Mouse (Mus musculus) forebrain, embryonic 15.5 days (tissue): ENCODE measurements at regions not wholly inside any gene's neighbourhood (a gene's known extent, or its start where the extent isn't known, plus 50 kb on each side); places are given as distances from the start of the nearest gene placed in this dataset.
A peak's percentile ranks its signal among the peaks of the same experiment; 100 is the strongest.

ENCODE experiments used
- ATAC-seq: fragments of 200-750 bp; cut with Nextera tagmentation; replicated peaks from 2 replicates; pipeline ENCODE4 v1.8.0; 2017; ENCODE audit warnings: mild to moderate bottlenecking, moderate TSS enrichment, moderate library complexity
- H3K27ac ChIP-seq: fragments of 300-500 bp; sonication (generic); replicated peaks from 2 replicates; pipeline ENCODE4 v1.5.1; 2015; ENCODE audit warnings: mild to moderate bottlenecking, inconsistent platforms
- H3K27me3 ChIP-seq: fragments of 300-500 bp; sonication (generic); 2 replicates; pipeline ENCODE4 v1.6.1; 2015; ENCODE audit warnings: inconsistent platforms
- H3K36me3 ChIP-seq: fragments of 300-500 bp; sonication (generic); 2 replicates; pipeline ENCODE4 v1.6.1; 2015; ENCODE audit warnings: mild to moderate bottlenecking, inconsistent platforms
- H3K4me1 ChIP-seq: fragments of 300-500 bp; sonication (generic); 2 replicates; pipeline ENCODE4 v1.6.1; 2015; ENCODE audit warnings: inconsistent platforms
- H3K4me2 ChIP-seq: fragments of 300-500 bp; sonication (generic); replicated peaks from 2 replicates; pipeline ENCODE4 v1.6.1; 2015; ENCODE audit warnings: mild to moderate bottlenecking, inconsistent platforms
- H3K4me3 ChIP-seq: fragments of 300-500 bp; sonication (generic); 2 replicates; pipeline ENCODE4 v1.5.1; 2015; ENCODE audit warnings: mild to moderate bottlenecking, inconsistent platforms
- H3K9ac ChIP-seq: fragments of 300-500 bp; sonication (generic); replicated peaks from 2 replicates; pipeline ENCODE4 v1.6.1; 2015; ENCODE audit warnings: mild to moderate bottlenecking, inconsistent platforms
- H3K9me3 ChIP-seq: fragments of 300-500 bp; sonication (generic); 2 replicates; pipeline ENCODE4 v1.6.1; 2016; ENCODE audit warnings: inconsistent platforms
- WGBS: fragments of 180-500 bp; shearing (Covaris S2); methylation state at CpG from one replicate; pipeline ENCODE4 v1.1.7; 2015; ENCODE audit warnings: mixed read lengths; 5-methylcytosine and 5-hydroxymethylcytosine counted together

DNA sequence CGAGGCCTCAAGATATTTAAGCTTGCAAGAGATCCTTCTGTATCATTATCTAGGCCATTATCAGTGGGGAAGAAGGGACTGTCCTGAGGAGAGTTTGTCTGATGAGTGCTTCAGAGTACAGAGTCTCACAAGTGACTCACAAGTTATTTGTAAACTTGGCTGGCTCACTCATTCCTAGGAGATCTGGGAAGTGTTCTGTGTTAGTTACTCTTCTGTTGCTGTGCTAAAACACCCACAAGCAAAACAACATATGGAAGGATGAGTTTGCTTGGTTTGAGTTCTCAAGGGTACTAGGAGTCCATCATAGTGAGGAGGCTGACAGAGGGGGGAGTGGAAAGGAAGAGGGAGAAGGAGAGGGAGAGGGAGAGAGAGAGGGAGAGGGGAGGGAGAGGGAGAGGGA lies 224.0 kb upstream of the Adamts16 start:
- 90% methylated on average over 1 of the region's 1 CpGs for WGBS
- Histone ChIP-seq H3K4me2 (no peak overlapping the region), H3K27ac (no peak overlapping the region), H3K9me3 (no peaks in the 10 kb centered on the region), H3K4me3 (no peak overlapping the region), H3K9ac (no peak overlapping the region), H3K4me1 (peaks cover 13% of the 10 kb centered on the region), H3K36me3 (no peaks in the 10 kb centered on the region), H3K27me3 (no peaks in the 10 kb centered on the region)
- ATAC-seq, result no peak

DNA sequence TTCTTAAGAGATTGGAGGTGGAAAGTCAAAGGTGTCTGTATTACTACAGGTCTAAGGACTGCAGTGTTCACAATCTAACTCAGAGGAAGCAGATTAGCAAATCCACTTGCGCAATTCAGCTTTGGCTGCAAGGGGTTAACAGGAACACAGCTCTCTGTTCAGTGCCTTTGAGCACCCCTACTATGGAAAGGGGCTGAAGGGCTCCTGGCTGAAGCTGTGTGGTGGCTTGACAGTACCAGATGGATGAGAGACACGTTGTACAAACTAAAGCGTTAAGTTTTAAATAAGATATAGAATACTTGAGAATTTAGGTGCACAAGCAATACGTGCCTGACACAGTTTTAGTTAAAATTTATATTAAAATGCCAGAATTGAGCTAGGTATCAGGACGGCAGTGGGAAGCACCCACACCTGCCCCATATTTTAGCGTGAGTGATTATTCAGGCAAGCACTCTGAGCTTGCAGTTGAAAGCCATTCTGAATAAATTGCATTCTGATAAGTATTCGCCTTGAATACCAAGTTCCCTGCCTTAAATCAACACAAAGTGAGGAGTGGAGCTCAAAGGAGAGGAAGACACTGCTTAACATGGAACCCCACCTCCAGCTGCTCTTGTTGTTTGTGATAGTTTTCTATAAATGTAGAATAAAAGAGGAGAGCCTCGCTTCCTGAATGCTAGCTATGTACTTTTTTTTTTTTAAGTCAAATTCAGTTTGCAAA lies 223.1 kb upstream of the Adamts16 start:
- H3K36me3 ChIP-seq, result no peaks in the 10 kb centered on the region
- H3K27me3 ChIP-seq, result no peaks in the 10 kb centered on the region
- H3K4me1 ChIP-seq, result peaks cover 13% of the 10 kb centered on the region
- no peaks in the 10 kb centered on the region for H3K9me3 ChIP-seq
- no peak overlapping the region for H3K4me3 ChIP-seq
- H3K27ac ChIP-seq, result no peak overlapping the region
- ATAC-seq, result no peak
- H3K4me2 ChIP-seq, result no peak overlapping the region
- H3K9ac ChIP-seq, result no peak overlapping the region
- 61% methylated on average over 8 of the region's 8 CpGs for WGBS

DNA sequence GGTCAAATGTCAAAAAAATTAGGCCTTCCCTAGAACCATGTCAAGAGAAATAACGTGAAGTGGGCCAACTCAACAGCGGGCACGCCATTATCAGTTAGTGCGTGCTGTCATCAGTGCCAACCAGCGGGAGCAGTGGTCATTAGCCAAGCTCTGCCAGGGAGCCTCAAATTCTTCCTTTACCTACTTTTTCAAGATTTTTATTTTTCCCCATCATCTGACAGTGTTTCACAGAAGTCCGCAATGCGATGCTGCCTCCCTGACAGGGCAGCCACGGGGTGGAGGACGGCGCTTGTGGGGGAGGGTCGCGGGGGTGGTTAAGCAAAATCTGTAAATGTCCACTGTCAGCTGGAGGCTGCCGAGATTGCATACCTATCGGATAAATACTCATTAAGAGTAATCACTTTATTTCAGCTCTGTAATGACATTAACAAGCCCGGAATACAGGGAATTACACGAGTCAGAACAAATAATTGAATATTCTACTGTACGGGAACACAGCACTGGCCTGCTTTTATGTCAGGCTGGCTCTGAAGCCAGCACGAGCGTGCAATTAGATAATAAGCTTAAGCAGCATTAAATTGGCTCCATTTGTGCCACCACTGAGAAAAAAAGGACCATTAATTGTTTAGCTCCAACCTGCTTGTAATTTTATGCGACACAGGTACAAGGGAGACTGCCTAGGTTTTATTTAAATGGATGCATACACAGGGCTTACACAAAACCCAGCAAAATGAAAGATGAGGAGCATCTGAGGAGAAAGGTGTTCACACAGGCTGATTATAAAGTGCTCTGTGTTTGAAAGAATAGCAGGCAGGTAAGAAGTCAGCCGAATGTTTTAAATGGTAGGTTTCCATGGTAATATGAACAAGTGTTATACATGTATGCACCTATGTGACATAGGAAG lies 212.0 kb upstream of the Adamts16 start:
- no peak overlapping the region for H3K9ac ChIP-seq
- ATAC-seq, result peak; percentile 51; the same call in 1 of the 2 replicates
- H3K4me2 ChIP-seq, result peak overlapping the region; percentile 26
- 0 out of 2 replicates have a peak, but pooled peaks cover 6% of the 10 kb centered on the region for H3K27me3 ChIP-seq
- no peak overlapping the region for H3K4me3 ChIP-seq
- H3K36me3 ChIP-seq, result no peaks in the 10 kb centered on the region
- WGBS, result 37% methylated on average over 21 of the region's 21 CpGs
- H3K27ac ChIP-seq, result no peak overlapping the region
- H3K9me3 ChIP-seq, result no peaks in the 10 kb centered on the region
- H3K4me1 ChIP-seq, result peaks cover 14% of the 10 kb centered on the region

DNA sequence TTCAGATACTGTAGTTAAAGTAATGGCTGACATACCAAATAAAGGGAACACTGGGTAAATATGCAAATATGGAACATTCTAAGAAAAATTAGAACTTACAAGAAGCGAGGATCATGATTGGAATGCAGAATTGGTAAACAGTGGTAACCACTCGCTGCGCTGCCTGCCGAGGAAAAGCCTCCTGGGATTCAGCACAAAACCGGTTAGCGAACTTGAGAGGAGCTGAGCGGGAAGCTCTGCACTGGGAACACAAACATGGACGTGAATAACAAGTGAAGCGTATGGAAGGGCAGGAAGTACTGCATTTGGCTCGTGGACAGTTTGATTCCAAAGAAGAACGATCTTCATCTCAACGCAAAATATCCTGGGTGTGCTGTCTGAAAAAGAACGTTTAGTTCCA lies 209.0 kb upstream of the Adamts16 start:
- ATAC-seq, result no peak
- H3K9me3 ChIP-seq, result no peaks in the 10 kb centered on the region
- 0 out of 2 replicates have a peak, but pooled peaks cover 6% of the 10 kb centered on the region for H3K27me3 ChIP-seq
- H3K27ac ChIP-seq, result no peak overlapping the region
- H3K9ac ChIP-seq, result no peak overlapping the region
- H3K36me3 ChIP-seq, result no peaks in the 10 kb centered on the region
- WGBS, result 38% methylated on average over 13 of the region's 13 CpGs
- H3K4me3 ChIP-seq, result 0 out of 2 replicates have a peak overlapping the region, but pooled peaks have one; percentile 4
- H3K4me1 ChIP-seq, result peaks cover 14% of the 10 kb centered on the region
- 0 out of 2 replicates have a peak overlapping the region, but pooled peaks have one; percentile 4 for H3K4me2 ChIP-seq

DNA sequence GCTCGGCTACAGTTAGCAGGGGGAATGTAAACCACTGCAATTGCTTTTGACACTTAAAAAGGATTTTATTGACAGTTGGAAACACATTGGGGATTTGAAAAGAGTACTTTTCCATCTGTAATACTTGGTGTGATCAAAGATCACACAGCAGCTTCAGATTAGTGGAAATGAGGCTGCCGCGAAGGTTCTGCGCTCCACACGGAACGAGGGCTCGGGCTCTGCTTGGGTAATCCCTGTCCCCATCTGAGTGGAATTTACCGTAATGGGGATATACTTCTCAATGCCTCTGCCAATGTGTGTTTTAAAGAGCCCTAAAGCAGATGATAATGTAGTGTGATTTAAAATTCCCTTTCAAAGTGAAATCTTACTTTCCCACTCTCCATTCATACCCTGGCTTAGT lies 194.4 kb upstream of the Adamts16 start:
- no peak overlapping the region for H3K4me2 ChIP-seq

DNA sequence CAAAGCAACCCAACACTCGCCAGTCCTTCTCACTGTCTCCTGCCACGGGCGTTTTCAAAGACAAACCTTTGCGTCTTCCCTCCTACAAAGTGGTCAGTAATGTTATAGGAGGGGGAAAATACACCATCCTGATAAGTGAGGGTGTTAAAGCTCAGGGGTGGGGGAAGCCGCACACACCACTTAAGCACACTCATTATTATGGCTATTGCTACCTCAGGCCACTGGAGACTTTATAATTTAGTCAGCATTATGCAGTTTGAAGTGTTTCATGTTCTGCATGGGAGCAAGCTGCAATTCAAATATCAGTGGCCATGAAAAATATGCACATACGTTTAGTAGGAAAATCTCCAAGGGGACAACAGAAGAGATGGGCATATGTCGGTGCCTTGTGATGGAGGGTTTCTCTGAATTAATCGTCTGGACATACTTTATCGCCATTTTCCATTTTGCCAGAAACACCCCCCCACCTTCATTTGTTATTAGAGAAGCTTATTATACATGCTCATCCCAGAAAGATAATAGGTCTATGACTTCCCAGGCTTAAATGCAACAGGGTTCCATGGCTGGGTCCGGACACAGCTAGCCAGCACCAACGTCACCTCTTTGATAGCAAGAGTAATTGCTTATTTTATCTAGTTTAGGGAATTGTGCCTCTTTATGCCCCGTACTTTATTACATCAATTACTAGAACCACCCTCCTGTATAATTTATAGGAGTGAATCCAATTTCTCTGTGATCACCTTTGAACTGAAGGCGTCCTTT lies 193.5 kb upstream of the Adamts16 start:
- no peaks in the 10 kb centered on the region for H3K9me3 ChIP-seq
- H3K4me2 ChIP-seq, result no peak overlapping the region
- no peaks in the 10 kb centered on the region for H3K4me1 ChIP-seq
- no peak for ATAC-seq
- no peak overlapping the region for H3K4me3 ChIP-seq
- H3K27ac ChIP-seq, result no peak overlapping the region
- 75% methylated on average over 13 of the region's 13 CpGs for WGBS
- no peak overlapping the region for H3K9ac ChIP-seq
- H3K36me3 ChIP-seq, result no peaks in the 10 kb centered on the region
- no peaks in the 10 kb centered on the region for H3K27me3 ChIP-seq

More for the DNA sequence above, 194.4 kb upstream of the Adamts16 start:
- Histone ChIP-seq H3K4me3 (no peak overlapping the region), H3K27ac (no peak overlapping the region), H3K9ac (no peak overlapping the region), H3K27me3 (no peaks in the 10 kb centered on the region), H3K9me3 (no peaks in the 10 kb centered on the region), H3K36me3 (no peaks in the 10 kb centered on the region), H3K4me1 (no peaks in the 10 kb centered on the region)
- WGBS, result 82% methylated on average over 8 of the region's 8 CpGs
- no peak for ATAC-seq

DNA sequence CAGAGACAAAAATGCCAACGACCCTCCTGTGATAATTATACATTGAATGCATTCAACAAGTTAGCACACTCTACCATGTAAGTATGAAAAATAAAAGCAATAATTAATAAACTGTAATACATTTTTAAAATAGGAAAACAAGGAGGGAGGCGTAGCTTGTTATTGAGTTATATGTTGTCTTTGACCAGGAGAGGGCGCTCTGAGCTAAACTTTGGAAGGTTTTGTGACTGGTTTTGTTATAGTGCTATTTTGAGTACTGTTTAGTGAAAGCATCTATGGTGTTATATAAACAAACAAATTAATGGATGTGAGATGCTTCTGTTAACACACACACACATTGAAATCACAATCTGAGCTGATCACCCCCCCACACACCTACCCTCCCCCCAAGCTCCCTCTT lies 166.6 kb upstream of the Adamts16 start:
- Histone ChIP-seq H3K9me3 (no peaks in the 10 kb centered on the region), H3K4me1 (no peaks in the 10 kb centered on the region), H3K9ac (no peak overlapping the region), H3K27ac (no peak overlapping the region), H3K36me3 (no peaks in the 10 kb centered on the region), H3K27me3 (peaks cover 8% of the 10 kb centered on the region; the same call in 1 of the 2 replicates), H3K4me3 (no peak overlapping the region), H3K4me2 (no peak overlapping the region)
- 23% methylated on average over 3 of the region's 3 CpGs for WGBS
- ATAC-seq, result no peak; the same call in 1 of the 2 replicates

DNA sequence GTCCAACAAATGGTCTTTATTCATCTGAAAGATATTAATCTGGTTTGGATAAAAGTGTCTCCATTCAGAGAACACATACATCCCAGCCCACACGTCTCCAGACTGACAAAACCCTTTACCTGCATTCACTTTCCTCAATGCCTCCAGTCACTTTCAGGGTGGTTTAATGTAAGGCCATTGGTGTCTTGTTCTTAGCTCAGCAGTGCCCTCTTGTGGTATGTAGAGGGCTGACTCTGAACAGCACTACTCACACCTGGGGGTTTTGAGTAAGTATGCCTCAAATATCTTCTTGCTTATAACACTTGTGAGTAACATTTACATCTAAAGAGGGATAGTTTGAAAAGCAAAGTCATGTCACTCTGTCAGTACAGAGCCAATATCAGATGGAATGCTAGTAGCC lies 164.5 kb upstream of the Adamts16 start:
- Histone ChIP-seq H3K9ac (no peak overlapping the region), H3K4me3 (no peak overlapping the region), H3K27ac (no peak overlapping the region), H3K27me3 (peaks cover 8% of the 10 kb centered on the region; the same call in 1 of the 2 replicates), H3K4me2 (no peak overlapping the region), H3K9me3 (no peaks in the 10 kb centered on the region), H3K4me1 (no peaks in the 10 kb centered on the region), H3K36me3 (no peaks in the 10 kb centered on the region)
- ATAC-seq, result peak; percentile 66; the same call in 1 of the 2 replicates
- 6% methylated on average over 1 of the region's 1 CpGs for WGBS

DNA sequence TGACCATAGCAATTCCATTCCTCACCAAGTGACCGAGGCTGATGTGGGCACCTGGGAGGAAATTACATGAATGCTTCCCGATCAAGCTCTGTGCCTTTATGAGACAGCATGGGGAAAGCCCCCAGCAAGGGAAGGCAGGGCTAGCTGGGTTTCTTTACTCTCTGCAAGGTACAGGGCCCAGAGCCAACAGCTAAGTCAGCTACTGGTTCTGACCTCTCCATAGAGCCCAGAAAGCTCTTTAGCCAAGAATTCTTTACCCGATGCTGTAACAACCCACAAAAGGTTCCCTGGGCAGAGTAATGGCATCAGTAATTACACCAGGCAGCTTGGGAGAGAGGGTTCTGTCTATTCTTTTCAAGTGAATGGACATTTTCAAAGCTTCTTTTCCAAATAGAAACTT lies 161.9 kb upstream of the Adamts16 start:
- Histone ChIP-seq H3K9me3 (no peaks in the 10 kb centered on the region), H3K4me2 (no peak overlapping the region)

DNA sequence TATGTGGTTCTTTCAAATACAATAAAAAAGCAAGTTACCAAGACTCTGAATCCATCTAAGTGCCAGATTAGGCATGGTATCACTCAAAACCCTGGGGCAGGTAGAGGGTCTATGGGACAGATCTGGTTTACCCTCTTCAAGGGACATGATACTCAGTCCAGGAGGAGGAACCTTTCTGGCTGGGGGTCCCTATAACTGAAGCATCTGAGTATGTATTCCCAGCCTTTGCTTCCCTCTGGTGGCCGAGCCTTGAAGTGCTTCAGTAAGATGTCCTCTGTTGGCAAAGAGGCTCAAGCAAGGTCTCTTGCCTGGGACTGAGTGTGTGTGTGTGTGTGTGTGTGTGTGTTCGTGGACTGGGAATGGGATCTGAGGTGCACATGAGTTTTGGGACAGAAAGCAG lies 159.7 kb upstream of the Adamts16 start:
- H3K9me3 ChIP-seq, result no peaks in the 10 kb centered on the region

More for the DNA sequence above, 161.9 kb upstream of the Adamts16 start:
- H3K27ac ChIP-seq, result no peak overlapping the region
- no peak overlapping the region for H3K4me3 ChIP-seq
- no peaks in the 10 kb centered on the region for H3K36me3 ChIP-seq
- H3K27me3 ChIP-seq, result peaks cover 8% of the 10 kb centered on the region; the same call in 1 of the 2 replicates
- WGBS, result 44% methylated on average over 3 of the region's 3 CpGs
- H3K9ac ChIP-seq, result no peak overlapping the region
- no peaks in the 10 kb centered on the region for H3K4me1 ChIP-seq
- ATAC-seq, result no peak

DNA sequence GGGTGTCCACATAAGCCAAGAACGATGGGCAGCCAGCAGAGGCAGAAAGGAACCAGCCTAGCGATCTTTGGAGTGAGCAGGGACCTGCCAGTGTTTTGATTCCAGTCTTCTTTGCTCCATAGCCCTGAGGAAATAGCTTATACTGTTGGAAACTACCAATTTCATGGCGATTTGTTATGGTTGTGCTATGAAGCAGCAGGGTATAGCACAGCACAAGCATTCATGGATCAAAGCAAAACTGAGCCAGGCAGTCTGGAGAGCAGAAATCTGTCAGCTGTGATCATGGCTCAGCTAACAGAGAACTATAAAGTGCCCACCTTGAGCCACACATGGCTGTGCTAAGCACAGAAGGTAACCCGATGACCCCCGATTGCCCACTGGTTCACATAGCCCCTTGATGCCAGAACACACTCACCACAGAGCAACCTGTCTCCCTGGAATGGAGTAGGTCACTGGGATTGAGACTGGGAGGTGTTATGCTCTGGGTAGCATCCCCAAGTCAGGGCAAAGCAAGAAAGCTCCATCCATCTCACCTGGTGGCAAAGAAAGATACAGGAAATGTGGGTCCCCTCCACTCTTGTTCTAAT lies 158.9 kb upstream of the Adamts16 start:
- no peak overlapping the region for H3K4me2 ChIP-seq
- ATAC-seq, result 0 out of 2 replicates have a peak, but pooled peaks have one; percentile 14
- H3K27ac ChIP-seq, result no peak overlapping the region
- no peaks in the 10 kb centered on the region for H3K27me3 ChIP-seq
- H3K36me3 ChIP-seq, result no peaks in the 10 kb centered on the region
- H3K9ac ChIP-seq, result no peak overlapping the region
- H3K4me1 ChIP-seq, result no peaks in the 10 kb centered on the region
- no peaks in the 10 kb centered on the region for H3K9me3 ChIP-seq
- no peak overlapping the region for H3K4me3 ChIP-seq
- 79% methylated on average over 5 of the region's 5 CpGs for WGBS

More for the DNA sequence above, 159.7 kb upstream of the Adamts16 start:
- no peak overlapping the region for H3K4me2 ChIP-seq
- H3K9ac ChIP-seq, result no peak overlapping the region
- no peak overlapping the region for H3K27ac ChIP-seq
- no peaks in the 10 kb centered on the region for H3K4me1 ChIP-seq
- H3K4me3 ChIP-seq, result no peak overlapping the region
- no peaks in the 10 kb centered on the region for H3K36me3 ChIP-seq
- WGBS, result 10% methylated on average over 2 of the region's 2 CpGs
- no peaks in the 10 kb centered on the region for H3K27me3 ChIP-seq
- peak; percentile 73 for ATAC-seq
